Mouse (Mus musculus) mouse trophoblast stem cell (cell line): ENCODE measurements around the gene Dusp22.

Source experiments
- in situ Hi-C, 2 experiments: fragments of 300-500 bp; cut with MseI, MboI; formaldehyde crosslinking; loops; 2 replicates in 1 of 2; 3 replicates in 1 of 2; pipeline ENCODE4 v1.15.1; 2025

Gene Dusp22

DNA sequence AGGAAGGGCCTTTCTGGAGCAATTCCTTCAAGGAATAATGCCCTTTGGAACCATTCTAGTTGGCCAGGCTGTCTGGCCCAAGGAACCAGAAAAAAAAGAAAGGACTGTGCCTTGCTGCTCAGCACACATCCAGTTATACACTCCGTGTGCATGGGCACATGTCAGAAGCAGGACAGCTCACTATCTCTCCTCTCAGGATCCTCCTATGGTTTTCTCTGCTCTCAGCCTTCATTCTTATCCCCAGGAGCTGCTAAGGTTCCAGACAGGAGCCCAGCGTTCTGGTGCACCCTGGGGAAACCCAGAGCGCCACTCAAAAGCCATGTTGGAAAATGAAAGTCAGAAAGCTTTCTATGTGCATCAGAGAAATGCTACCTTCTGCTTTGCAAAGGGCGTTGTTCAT lies 55.8 kb downstream of the Dusp22 start:
- in situ Hi-C loops = no loop called here

DNA sequence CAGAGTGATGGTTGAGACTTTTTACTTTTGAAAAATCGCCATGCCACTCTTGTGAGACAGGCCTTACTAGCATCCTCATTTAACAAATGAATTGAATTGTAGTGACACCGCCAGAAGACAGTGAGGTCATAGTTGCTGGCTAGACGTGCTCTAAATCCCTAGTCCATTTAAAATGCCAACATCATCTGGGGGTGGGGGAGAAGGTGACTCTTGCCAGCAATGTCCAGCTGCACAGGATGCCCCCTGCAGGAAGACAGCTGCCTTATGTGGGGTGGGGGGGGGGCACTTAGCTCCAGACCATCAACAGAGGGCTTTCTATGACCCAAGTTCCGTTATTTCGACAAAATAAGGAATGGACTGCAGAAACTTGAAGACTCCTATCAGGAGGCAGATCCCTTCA lies 56.8 kb downstream of the Dusp22 start:
- in situ Hi-C loops = no loop called here

DNA sequence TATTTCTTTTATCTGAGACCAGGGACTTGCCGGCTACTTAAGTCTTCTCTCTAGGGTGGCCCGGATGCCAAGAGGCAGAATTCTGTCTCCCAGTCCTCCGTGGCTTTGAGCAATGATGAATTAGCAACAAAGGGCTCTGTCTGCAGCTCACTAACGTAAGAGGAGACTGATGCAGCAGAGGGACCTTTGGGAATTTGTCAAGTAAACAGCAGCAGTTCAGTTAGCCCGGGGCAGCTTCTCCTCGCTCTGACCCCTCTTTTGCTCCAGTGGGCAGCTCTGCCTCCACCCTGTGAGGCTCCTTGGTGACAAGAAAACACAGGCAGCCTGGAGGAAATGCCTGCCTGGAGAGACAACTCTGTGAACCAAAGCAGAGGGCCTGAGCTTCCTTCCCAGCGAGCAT lies 62.8 kb downstream of the Dusp22 start:
- in situ Hi-C loops = no loop called here

DNA sequence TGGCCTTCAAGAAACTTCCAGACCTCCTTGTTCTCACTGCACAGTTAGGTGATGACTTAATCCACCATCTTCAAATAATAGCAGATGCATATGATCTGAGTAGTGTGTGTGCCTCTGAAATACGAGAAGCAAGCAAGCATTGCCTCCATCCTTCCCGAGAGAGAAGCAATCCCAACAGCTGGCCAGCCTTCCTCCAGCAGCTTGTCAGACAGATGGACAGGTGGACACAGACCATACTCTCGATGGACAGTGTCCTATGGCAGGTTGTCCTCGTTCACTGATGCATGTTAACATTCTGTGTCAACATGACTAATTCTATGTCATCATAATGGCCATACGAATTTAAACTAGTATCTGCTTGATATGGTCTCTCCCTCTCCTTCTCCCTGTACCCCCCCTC lies 63.5 kb downstream of the Dusp22 start:
- in situ Hi-C loops = no loop called here

DNA sequence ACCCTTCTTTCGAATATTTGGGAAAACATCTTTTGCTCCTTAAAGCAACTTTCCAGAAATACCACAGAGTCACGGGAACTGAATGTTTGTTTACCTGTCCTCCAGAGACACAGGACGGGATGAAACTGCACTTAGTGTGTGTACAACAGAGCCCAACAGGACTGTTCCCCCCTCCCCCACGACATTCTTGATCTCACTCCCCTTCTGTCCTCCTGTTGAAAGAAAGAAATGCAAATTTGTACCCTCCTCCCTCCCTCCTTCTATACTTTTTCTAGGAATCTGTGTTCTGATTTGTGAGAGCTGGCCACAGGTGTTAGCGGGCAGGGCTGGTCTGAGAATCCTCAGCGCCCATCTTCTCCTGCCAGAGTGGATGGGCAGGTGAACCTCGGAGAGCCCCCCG lies 64.1 kb downstream of the Dusp22 start:
- in situ Hi-C loops = no loop called here

DNA sequence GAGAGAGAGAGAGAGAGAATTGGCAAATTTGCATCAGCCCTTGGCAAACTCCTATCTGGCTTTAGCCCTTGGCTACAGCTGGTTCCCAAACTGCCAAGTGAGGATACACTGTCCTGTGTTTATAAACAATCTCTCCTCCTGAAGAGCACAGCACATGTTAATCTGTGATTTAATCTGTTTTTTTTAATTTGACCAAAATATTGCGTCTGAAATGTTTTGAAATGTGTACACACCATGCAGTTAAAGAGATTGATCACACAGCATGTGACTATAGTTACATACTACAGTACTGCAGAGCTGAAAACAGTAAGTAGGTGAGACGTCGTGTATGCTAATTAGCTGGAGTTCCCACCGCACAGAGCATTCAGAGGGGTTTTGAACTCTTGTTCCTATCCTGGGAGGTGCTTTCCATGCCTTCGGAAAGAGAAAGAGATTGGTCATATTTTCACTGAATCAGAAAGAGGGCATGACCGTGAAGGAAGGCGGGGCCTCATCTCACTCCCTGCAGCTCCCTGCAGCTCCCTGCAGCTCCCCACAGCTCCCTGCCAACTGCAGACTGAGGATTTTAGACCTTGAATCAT lies 65.0 kb downstream of the Dusp22 start:
- in situ Hi-C loops = no loop called here

DNA sequence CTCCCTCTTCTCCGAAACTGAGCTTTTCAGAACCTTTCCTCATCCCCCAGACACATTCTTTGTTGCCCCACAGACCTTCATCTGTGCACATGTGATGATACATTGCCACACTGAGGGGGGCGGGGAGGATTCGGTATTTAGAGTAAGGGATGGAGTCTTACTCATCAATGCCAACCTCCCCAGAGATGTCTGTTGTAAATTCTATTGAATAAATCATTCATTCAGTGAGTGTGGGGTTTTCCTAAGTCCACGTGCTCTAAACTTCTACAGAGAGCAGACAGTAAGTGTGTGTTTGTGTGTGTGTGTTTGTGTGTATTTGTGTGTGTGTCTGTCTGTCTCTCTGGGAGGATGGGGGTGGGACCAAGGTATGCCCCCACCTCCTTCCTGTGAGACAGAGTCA lies 67.1 kb downstream of the Dusp22 start:
- in situ Hi-C loops = no loop called here

DNA sequence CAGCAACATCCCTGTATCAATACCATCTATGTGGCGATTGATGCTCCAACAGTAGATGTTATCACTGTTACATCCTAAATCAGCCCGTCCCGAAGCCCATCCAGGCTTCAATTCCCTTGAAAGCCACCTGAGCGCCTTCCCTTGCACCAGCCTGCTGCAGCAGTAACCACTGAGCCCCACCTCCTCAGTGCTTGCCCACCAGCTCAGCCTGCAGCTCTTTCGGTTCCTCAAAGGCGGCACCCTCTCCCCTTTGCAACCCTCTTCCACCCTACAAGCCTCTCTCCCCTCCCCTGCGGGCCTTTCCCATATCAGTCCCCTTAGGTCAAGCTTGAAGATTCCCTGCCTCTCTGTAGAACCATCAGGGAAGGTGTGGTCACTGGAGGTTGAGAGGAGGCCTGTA lies 68.4 kb downstream of the Dusp22 start:
- in situ Hi-C loops = no loop called here

DNA sequence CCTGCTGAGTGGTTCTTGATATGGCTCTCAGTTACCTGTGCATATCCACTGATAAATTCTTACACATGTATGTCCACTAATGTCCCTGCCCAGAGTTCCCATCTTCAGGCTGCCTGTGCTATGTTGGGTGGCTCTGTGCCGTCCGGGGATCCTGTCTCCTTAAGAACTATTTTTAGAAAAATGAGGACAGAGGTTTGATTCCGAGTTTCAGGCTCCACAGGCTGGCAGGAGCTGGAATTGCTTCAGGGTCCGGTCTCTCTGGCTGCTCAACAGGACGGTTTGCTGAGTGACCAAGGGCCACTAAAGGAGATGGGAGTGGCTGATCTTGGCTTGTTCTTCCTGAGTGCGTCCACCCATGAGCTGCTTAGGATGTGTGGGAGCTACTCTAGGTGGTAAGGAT lies 69.4 kb downstream of the Dusp22 start:
- in situ Hi-C loops = no loop called here

DNA sequence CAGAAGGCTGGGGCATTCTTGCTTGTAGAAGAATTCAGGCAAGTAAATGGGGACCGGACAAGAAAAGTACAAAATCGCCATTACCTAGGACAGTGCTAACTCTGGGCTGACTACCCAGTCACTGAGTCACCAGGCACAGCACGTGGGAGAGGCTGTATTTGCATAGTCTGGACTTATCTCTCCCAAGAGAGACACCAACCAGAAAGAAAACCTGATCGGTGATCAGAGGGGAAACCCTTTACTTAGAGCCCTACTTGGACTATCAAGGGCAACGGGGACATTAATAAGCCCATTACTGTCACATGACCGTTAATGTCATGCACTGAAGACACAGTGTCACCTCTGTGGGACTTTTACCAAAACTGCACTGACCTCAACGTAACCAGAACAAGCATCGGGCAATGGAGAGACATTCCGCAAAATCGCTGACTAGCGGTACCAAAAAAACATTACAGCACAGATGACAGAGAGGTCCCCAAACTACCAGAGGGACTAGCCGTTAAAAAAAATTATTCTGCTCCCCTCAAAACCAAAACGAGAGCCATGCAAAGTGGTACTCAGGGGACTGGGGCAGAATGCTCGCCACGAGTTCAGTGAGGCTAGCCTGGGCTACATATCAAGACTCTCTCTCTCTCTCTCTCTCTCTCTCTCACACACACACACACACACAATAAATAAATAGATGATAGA lies 70.5 kb downstream of the Dusp22 start:
- in situ Hi-C loops = no loop called here

DNA sequence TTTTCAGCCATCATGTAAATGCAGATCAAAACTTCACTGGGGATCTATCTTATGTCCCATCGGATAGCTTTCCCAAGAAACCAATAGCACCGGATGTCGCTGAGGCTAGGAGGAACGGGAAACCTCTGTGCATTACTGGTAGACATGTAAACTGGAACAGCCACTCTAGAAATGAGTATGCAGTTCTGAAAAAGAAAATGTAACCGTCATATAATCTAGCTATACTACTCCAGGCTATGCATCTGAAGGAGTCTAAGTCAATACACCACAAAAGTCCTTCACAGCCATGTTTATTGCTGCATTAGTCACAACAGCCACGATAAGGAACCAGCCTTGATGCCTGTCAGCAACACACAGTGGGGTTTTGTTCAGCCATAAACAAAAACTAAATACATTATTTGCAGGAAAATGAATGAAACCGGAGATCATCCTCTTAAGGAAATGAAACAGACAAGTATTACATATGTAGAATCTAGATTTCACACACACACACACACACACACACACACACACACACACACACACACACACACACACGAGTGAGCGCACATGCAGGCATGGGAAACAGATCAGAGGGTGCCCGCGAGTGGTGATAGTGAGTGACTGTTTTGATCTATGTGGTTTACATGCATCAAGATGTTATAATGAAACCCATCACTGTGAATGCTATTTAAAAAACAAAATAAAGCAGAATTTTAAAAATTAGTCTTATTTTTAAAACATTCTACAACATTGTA lies 73.1 kb downstream of the Dusp22 start:
- in situ Hi-C loops = no loop called here

DNA sequence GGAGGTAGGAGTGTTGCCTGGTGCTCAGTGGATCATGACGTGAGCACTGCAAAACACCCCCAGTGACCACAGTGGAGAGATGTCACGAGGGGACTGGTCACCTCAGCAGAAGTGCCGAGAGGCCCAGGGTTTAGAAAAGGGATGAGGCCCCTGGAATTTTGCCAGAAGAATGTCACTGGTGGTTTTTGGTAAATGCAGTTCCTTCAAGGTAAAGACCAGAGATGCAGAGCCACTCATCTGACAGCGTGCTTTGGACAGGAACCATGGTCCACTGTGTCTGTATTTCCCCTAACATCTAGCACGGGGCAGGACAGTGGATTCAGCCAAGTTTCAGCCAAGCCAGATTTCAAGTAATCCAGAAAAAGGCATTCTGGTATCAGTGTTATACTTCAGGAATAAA lies 76.9 kb downstream of the Dusp22 start:
- in situ Hi-C loops = no loop called here

DNA sequence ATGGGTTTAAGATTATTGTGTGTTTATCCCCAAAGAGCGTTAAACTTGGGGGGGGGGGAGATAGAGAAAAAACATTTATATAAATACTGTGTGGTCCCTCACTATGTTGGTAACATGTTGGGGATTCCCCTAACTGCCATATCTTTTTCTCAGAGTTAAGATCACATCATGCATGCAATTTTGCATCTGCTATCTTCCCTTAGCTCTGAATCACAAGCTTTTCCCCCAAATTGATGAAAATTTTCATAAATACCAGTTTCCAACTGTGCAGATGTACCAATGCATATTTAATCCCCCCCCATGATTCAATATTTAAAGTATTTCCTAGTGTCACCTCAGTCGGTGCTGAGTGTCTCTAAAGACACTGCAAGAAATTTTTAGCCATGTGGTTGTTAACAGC lies 77.5 kb downstream of the Dusp22 start:
- in situ Hi-C loops = no loop called here

DNA sequence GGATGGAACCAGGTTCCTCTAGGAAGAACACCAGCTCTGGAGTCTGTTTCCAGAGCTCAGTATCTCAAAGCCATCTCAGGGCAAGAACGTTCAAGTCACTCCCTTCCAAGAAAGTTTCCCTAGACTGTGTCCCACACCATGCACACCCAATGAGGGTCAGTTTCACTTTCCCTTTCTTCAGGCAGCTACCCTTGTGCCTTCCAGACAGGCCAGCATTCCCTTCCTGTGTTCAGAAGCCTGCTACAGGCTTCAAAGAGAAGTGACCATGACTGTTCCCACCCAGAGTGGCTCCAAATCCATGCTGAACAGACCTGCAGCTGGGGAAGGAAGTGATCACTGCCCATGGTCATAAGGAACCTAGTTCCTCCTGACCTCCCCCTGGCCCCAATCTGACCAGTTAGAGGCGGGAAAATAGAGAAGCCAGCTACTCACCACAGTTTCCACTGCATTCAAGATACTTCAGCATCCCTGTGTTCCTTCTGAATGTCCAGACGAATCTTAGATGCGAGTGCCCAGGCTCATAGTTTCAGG lies 78.6 kb downstream of the Dusp22 start:
- in situ Hi-C loops = no loop called here

DNA sequence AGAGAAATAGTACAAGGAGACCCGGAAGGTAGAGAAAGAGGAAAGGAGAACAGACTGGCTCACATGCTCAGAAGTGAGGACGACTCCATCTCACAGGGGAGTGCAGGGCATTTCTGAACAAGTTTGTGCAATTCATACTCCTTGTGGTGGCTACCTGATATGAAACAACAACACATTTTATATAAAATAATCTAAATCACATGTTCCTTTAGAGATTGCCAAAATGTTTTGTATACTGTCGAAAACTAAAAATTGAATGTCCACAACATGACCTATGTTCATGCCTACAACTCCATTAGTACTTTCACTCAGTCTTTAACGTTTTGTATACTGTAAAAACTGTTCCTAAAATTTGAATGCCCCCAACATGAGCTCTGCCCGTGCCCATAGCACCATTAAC lies 81.4 kb downstream of the Dusp22 start:
- in situ Hi-C loops = no loop called here

DNA sequence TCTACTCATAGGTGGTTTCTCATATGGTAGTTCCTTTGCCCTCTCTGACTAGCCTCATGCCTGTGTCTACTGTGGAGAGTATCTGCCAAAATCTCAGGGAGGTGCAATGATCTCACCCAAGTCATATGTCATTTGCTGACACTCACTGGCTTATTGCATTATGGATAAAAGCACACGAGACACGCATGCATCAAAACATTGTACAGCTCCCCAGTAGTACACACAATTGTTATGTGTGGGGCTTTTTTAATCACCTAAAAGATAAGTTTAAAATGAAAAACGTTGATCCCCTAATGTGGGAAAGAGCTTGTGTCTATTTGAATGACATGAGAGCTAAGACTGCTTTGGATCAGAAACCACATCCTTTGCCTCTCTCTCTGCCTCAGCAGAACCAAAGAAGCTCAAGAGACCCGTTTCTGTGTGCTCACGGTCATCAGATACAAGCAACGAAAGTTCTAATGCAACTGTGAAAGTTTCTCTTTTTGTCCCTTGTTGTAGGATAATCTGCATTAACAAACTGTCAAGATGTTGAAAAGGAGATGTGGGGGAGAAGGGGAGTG lies 82.7 kb downstream of the Dusp22 start:
- in situ Hi-C loops = no loop called here

DNA sequence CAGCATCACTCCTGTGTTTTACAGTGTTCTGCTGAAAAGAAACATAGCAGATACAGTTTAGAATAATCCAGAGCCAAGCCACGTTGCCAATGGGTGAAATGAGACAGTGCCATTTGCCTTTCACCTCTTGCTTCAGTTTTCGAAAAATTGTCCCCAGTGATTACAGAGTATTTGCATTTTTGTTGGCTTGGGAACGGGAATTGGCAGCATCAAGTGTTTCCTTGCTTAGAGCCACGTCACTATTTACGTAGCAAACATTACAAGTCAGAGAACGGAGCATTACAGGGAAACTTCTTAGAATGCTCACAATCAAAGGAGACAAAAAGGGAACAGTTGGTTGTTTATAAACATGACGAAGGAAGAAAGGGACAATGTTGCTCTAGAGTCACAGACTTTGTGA lies 85.3 kb downstream of the Dusp22 start:
- in situ Hi-C loops = no loop called here

DNA sequence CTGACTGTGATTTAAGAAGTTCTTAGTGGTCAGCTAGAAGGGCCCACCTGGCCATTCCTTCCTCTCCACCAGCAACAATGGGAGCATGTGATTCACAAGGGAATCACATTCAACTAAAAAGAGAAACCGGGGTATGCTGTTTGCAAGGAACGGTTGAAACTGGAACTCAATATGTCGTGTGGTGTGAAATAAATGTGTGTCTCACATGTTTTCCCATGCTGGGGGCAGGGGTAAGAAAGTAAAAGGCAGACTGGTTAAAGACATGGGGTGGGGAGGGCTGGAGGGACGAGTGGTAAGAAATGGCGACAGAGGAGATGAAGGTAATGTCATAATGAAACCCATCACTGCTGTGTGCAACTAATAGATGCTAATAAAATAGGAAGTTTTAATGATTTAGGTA lies 87.3 kb downstream of the Dusp22 start:
- in situ Hi-C loops = no loop called here

DNA sequence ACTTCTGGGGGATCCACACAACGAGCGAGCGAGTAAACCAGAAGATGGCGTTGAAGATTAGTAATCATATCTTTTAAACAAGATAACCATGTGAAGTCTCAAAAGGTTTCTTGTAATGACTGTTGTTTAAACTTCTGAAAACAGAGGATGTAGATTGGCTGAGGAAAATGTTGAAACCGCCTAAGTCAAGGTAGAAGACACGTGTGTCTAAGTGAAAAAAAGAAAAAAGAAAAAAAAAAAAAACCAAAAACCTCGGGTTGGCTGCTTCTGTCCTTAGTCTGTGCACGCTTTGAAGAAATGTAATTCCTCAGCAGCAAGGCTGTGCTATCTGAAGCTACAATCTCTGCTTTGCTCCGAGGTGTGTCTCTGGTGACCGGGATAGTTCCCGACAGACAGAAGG lies 87.7 kb downstream of the Dusp22 start:
- in situ Hi-C loops = no loop called here

DNA sequence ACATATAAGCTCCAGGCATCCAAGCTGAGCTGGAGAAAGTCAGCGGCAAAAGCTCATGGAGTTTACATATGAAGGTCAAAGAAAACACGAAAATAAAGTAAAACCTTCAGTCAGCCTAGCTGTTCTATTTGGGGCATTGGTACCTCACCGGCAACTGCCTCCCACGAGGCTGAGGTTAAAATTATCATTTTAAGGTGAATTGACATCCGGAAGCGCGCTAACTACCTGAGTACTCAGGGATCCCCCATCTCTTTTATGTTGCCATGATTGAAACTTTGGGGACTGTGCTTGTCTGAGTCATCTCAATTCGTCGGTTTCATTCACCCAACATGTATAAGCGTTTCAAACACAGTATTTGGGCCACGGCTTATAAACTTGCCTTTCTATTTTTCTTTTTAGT lies 88.5 kb downstream of the Dusp22 start:
- in situ Hi-C loops = no loop called here

DNA sequence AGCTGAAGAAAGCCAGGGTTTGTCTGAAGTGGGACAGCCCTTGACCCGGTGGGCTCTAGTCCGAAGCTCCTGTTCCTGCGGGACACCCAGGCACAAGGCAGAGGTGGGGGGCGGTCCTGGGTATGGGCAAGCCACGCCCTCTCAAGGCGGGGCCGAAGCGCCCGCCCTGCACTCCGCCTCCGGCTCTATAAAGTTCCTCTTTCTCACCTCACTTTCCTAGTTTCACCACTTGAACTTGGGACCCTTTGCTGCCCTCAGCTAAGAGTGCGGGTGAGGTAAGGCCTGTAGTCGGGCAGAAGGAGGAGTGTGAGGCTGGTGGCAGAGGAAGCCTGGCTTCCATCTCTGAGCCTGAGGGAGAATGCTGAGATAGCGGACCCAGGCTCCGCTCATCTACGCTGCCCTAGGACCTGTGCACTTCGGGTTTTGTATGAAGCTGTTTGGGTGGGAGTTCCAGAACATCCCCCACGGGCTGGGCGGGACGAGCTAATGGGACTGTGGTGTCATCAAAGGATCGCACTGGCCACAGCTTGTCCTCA lies 89.3 kb downstream of the Dusp22 start, which contains the start of gene Irf4:
TSS of gene Irf4 (plus strand) at position 206 of the 536 bp plus-strand sequence.
- in situ Hi-C loops = no loop called here

DNA sequence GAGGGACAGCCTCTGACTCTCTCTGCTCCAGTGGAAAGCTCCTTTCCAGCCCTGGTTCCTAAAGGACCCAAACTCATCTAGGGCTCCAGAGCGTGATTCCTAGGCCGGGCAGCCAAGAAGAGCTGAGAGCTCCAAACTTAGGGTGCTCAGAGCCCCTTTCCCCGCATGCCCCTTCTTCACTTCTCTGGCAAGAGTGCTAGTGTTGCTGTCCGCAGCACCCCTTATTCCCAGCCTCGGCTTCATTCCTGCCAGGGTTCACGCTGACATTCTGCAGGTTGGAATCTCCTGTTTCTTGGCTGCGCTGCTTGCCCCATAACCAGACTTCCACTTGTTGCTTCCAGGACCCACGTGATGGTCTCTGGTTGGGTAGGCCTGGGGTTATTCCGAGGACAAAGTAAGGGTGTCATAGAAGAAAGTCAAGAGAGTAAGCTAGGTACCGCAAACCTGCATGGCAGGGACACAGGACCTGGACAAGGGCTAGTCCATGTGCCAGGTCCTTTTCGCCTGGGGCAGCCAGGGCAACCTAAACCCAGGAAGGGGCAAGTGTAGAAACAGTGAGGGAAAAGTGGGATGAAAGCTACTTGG lies 89.8 kb downstream of the Dusp22 start:
- in situ Hi-C loops = no loop called here
